In genomic region chr12:5374684-5375615, GRCm38 (mm10) we compare ENCODE assay signal across 8 mouse cellular contexts. TPM values are rescaled to one million over a fixed set of nuclear protein-coding genes. Genes with fewer than 3 reads are reported as not detected.
DNase-seq lines count a peak whose midpoint lies in the region; ATAC-seq and TF ChIP-seq lines count a peak whose summit lies in the region.

No protein-coding gene starts in this region.

- H3K9ac ChIP-seq in liver, adult 2 months (ENCODE audit: low read depth, low read length): peak overlapping the region; percentile 73
- H3K9ac ChIP-seq in liver, embryonic 15.5 days: no peak overlapping the region

- peaks cover 20% of the 10 kb centered on the region for H3K27me3 ChIP-seq in liver, adult 2 months (ENCODE audit: control insufficient read depth, insufficient read depth, low read length)
- peaks cover 74% of the 10 kb centered on the region for H3K27me3 ChIP-seq in liver, embryonic 15.5 days

- H3K9me3 ChIP-seq in liver, embryonic 15.5 days (replicated peaks): no peaks in the 10 kb centered on the region

- WGBS in liver, adult 2 months: 2% methylated on average over 82 of the region's 84 CpGs
- under 1% methylated on average over 81 of the region's 84 CpGs for WGBS in liver, embryonic 15.5 days (ENCODE audit: insufficient replicate concordance)

- 0 out of 2 replicates have a peak, but pooled peaks have one; percentile 12 for ATAC-seq in liver, embryonic 15.5 days (ENCODE audit: insufficient read depth)

- DNase-seq in liver, adult 2 months (ENCODE audit: extremely low read depth, low read depth, low spot score): no peak
- no peak for DNase-seq in liver
- peak; percentile 71 to 78 for DNase-seq in cerebellum, postnatal 10 days
- peak; percentile 62 for DNase-seq in gastrocnemius, postnatal 10 days
- peak; percentile 36 for DNase-seq in kidney, adult 18-20 months
- peak; percentile 25 for DNase-seq in ovary, postnatal 36 days (ENCODE audit: low spot score)
- DNase-seq in natural killer cell, adult 2 months (ENCODE audit: low spot score in 2 of 2): no peak

- no peaks in the 10 kb centered on the region for H3K79me2 ChIP-seq in liver, adult 2 months (ENCODE audit: control insufficient read depth, insufficient read depth, low read length)

- no peak for TF ChIP-seq CTCF in liver, adult 2 months (IDR thresholded peaks at IDR 0.05; ENCODE audit: low read depth, low read length)

- peak overlapping the region; percentile 64 for H3K4me2 ChIP-seq in liver, embryonic 15.5 days

- no peak overlapping the region for H3K27ac ChIP-seq in liver, adult 2 months (replicated peaks; ENCODE audit: insufficient read depth, low read depth, low read length)
- no peak overlapping the region for H3K27ac ChIP-seq in liver, embryonic 15.5 days (replicated peaks)

- no peaks in the 10 kb centered on the region for H3K36me3 ChIP-seq in liver, adult 2 months (ENCODE audit: control insufficient read depth, insufficient read depth, low read length)
- H3K36me3 ChIP-seq in liver, embryonic 15.5 days (replicated peaks): no peaks in the 10 kb centered on the region

- no peaks in the 10 kb centered on the region for H3K4me1 ChIP-seq in liver, adult 2 months (ENCODE audit: control insufficient read depth, insufficient read depth, low read length)
- H3K4me1 ChIP-seq in liver, embryonic 15.5 days (replicated peaks): no peaks in the 10 kb centered on the region

- H3K4me3 ChIP-seq in liver, adult 2 months (ENCODE audit: insufficient read depth, low read depth, low read length): peak overlapping the region; percentile 44
- H3K4me3 ChIP-seq in liver, embryonic 15.5 days (replicated peaks): peak overlapping the region; percentile 49

- TF ChIP-seq POLR2A in liver, adult 2 months (IDR thresholded peaks at IDR 0.05; ENCODE audit: extremely low read depth, insufficient read depth, low read length): no peak

RNA-seq across cellular contexts. Expression of gene Klhl29, which starts 0.5 kb away (rescaled TPM):
- total RNA-seq in liver, adult 2 months (2014; rRNA removed): under 0.01 and 0.20 TPM in 2 replicates
- 0.09 and 0.10 TPM in 2 replicates for polyA plus RNA-seq in liver, adult 2 months (2012; rRNA removed)
- 1 to 10 TPM; 4.5 to 5.4 TPM for total RNA-seq in gastrocnemius, postnatal 10 days (2021)
- polyA plus RNA-seq in liver, embryonic 15.5 days (2015; fragmentation: Nextera tagmentation; extraction: Ambion mirVana): 0.07 TPM in 2 replicates

Comparison
In these comparisons a context has a peak if more than half of its experiments do, and no peak if none do; other contexts are left out.
1. DNase-seq: peak in cerebellum, postnatal 10 days (2 of 2), gastrocnemius, postnatal 10 days (single experiment), kidney, adult 18-20 months (single experiment) and ovary, postnatal 36 days (single experiment); none in liver, adult 2 months (single experiment), liver (single experiment) and natural killer cell, adult 2 months (0 of 2).